Mouse (Mus musculus): ENCODE results near the gene Mrpl14. TPM values are rescaled to one million over a fixed set of nuclear protein-coding genes. Genes with fewer than 3 reads are reported as not detected.
A peak's percentile ranks its signal among the peaks of the same experiment; 100 is the strongest.

The Mrpl14 gene
- total and polyA plus RNA-seq, 2 experiments: 86.3 to 224 TPM

DNA sequence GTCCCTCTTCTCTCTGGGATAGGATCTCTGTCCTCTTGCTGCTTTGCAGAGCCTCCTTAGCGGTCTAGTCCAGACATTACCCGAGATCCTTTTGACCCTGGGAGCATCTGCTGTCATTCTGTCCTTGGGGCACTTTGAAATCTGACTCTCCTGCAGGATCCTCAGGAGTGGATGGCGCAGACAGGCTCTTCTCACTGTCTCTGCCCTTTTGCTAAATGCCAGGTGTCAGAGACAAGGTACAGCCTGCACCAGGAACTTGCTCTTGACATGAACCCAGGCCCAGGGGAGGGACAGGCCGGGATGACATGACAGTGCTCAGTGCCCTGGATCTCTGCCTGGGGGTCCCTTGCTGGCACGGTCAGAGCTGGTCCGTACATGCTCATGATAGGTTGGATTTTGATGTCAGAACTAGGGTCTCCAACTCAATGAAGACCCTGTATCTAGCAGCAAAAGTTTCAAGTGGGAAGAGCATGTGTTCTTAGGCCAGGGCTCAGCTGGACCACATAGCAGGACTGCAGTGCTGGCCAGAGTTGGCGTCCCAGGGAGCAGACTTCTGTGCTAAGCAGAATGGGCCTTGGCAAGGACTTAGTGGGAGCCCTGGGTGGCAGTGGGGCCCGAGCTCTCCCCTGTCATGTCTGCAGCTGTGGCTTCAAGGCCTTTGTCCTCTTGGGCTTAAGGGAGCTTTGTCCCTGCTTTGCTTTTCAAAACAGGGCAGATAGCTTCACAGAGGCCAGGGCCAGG, 42.0 kb downstream of the Mrpl14 start:
- DNase-seq (ENCODE audit: extremely low read depth, low read depth, low spot score): no peak
- no peak overlapping the region for H3K27ac ChIP-seq (replicated peaks; ENCODE audit: insufficient read depth, low read depth, low read length)
- H3K4me1 ChIP-seq (ENCODE audit: control insufficient read depth, insufficient read depth, low read length): 0 out of 2 replicates have a peak, but pooled peaks cover 4% of the 10 kb centered on the region
- WGBS: 87% methylated on average over 8 of the region's 8 CpGs
- no peaks in the 10 kb centered on the region for H3K36me3 ChIP-seq (ENCODE audit: control insufficient read depth, insufficient read depth, low read length)
- no peak for TF ChIP-seq CTCF (IDR thresholded peaks at IDR 0.05; ENCODE audit: low read depth, low read length)
- no peak for TF ChIP-seq POLR2A (IDR thresholded peaks at IDR 0.05; ENCODE audit: extremely low read depth, insufficient read depth, low read length)
- no peak overlapping the region for H3K4me3 ChIP-seq (ENCODE audit: insufficient read depth, low read depth, low read length)
- no peaks in the 10 kb centered on the region for H3K27me3 ChIP-seq (ENCODE audit: control insufficient read depth, insufficient read depth, low read length)
- H3K79me2 ChIP-seq (ENCODE audit: control insufficient read depth, insufficient read depth, low read length): no peaks in the 10 kb centered on the region
- H3K9ac ChIP-seq (ENCODE audit: low read depth, low read length): no peak overlapping the region

DNA sequence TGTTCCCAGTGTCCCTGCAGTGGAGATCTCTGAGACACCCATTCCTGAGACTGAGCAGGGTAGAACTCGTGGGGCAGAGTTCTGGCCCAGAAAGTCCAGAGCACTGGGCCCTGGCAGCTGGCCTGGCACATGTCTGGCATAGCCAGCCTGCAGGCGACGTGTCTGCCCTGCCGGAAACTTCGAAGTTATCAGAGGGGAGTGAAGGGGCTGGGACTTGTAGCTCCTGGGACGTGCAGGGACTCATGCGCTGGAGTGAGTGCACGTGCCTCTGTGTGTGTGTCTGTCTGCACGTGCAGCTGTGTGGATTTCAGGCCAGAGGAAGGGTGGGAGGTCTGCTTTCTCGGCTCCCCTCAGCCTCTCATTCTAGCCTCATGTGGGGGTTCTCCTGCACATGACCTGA, 43.3 kb downstream of the Mrpl14 start:
- 85% methylated on average over 10 of the region's 10 CpGs for WGBS
- no peaks in the 10 kb centered on the region for H3K79me2 ChIP-seq (ENCODE audit: control insufficient read depth, insufficient read depth, low read length)
- H3K4me3 ChIP-seq (ENCODE audit: insufficient read depth, low read depth, low read length): no peak overlapping the region
- no peak overlapping the region for H3K27ac ChIP-seq (replicated peaks; ENCODE audit: insufficient read depth, low read depth, low read length)
- DNase-seq (ENCODE audit: extremely low read depth, low read depth, low spot score): no peak
- no peaks in the 10 kb centered on the region for H3K27me3 ChIP-seq (ENCODE audit: control insufficient read depth, insufficient read depth, low read length)
- H3K36me3 ChIP-seq (ENCODE audit: control insufficient read depth, insufficient read depth, low read length): no peaks in the 10 kb centered on the region
- H3K9ac ChIP-seq (ENCODE audit: low read depth, low read length): no peak overlapping the region
- no peak for TF ChIP-seq CTCF (IDR thresholded peaks at IDR 0.05; ENCODE audit: low read depth, low read length)
- H3K4me1 ChIP-seq (ENCODE audit: control insufficient read depth, insufficient read depth, low read length): peaks cover 4% of the 10 kb centered on the region

DNA sequence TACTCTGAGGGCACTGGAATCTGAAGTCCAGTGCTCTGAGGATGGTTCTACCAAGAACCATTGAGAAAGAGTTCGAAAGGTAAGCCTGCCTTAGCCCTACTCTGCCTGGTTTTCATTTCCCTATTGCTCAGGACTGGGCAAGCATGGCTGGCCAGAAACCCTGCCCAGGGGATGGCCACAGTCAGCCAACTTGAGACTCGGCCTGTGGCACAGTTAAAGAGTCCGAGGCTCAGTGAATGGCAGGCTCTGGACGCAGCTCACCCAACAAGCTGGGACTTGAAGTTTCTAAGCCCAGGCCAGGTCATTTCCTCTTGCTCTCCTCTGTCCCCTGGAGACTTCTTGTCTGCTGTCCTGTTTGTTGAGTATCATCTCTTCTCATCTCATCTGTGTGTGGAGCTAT, 44.6 kb downstream of the Mrpl14 start:
- no peak for TF ChIP-seq POLR2A (IDR thresholded peaks at IDR 0.05; ENCODE audit: extremely low read depth, insufficient read depth, low read length)
- TF ChIP-seq CTCF (IDR thresholded peaks at IDR 0.05; ENCODE audit: low read depth, low read length): no peak
- no peaks in the 10 kb centered on the region for H3K79me2 ChIP-seq (ENCODE audit: control insufficient read depth, insufficient read depth, low read length)
- 89% methylated on average over 4 of the region's 4 CpGs for WGBS
- H3K4me1 ChIP-seq (ENCODE audit: control insufficient read depth, insufficient read depth, low read length): peaks cover 4% of the 10 kb centered on the region
- H3K27ac ChIP-seq (replicated peaks; ENCODE audit: insufficient read depth, low read depth, low read length): no peak overlapping the region
- DNase-seq (ENCODE audit: extremely low read depth, low read depth, low spot score): no peak
- no peak overlapping the region for H3K9ac ChIP-seq (ENCODE audit: low read depth, low read length)
- H3K27me3 ChIP-seq (ENCODE audit: control insufficient read depth, insufficient read depth, low read length): no peaks in the 10 kb centered on the region
- no peaks in the 10 kb centered on the region for H3K36me3 ChIP-seq (ENCODE audit: control insufficient read depth, insufficient read depth, low read length)
- H3K4me3 ChIP-seq (ENCODE audit: insufficient read depth, low read depth, low read length): no peak overlapping the region

DNA sequence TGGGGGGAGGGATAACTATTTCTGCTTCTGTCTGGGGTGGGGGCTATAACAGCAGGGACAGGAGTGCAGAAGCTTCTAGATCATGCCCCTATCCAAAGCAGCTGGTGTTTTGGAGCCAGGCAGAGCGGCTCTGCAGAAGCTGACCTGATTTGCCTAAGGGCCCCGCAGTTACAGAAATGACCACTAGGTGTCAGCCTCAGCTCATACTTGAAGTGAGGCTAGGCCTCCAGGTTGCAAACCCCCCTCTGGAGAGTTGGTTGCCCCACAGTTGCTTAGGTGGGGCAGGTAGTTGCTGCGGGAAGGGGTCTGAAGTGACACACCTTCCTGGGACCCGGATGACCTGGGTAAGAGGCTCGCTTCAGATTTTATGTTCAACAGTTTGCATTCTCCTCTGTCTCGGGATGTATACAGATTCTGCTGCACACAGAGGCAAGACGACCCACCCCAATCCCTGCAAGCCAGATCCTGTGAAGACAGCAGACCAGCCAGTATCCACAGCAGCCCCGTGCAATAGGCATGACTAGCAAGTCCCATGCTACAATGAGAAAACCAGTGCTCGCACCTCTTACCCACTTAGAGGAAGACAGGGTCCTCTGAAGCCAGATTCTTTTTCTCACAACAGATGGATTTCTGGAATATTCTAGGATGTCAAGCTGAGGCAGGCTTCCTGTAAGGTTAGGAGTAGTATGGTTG, 45.2 kb downstream of the Mrpl14 start:
- Histone ChIP-seq H3K27ac (replicated peaks; ENCODE audit: insufficient read depth, low read depth, low read length) (no peak overlapping the region), H3K79me2 (ENCODE audit: control insufficient read depth, insufficient read depth, low read length) (no peaks in the 10 kb centered on the region), H3K9ac (ENCODE audit: low read depth, low read length) (no peak overlapping the region), H3K27me3 (ENCODE audit: control insufficient read depth, insufficient read depth, low read length) (no peaks in the 10 kb centered on the region), H3K4me1 (ENCODE audit: control insufficient read depth, insufficient read depth, low read length) (peaks cover 7% of the 10 kb centered on the region), H3K36me3 (ENCODE audit: control insufficient read depth, insufficient read depth, low read length) (no peaks in the 10 kb centered on the region), H3K4me3 (ENCODE audit: insufficient read depth, low read depth, low read length) (no peak overlapping the region)
- 27% methylated on average over 9 of the region's 9 CpGs for WGBS
- peak; percentile 52 for DNase-seq (ENCODE audit: extremely low read depth, low read depth, low spot score)
- TF ChIP-seq CTCF (IDR thresholded peaks at IDR 0.05; ENCODE audit: low read depth, low read length) (peak; percentile 86), POLR2A (IDR thresholded peaks at IDR 0.05; ENCODE audit: extremely low read depth, insufficient read depth, low read length) (no peak)

DNA sequence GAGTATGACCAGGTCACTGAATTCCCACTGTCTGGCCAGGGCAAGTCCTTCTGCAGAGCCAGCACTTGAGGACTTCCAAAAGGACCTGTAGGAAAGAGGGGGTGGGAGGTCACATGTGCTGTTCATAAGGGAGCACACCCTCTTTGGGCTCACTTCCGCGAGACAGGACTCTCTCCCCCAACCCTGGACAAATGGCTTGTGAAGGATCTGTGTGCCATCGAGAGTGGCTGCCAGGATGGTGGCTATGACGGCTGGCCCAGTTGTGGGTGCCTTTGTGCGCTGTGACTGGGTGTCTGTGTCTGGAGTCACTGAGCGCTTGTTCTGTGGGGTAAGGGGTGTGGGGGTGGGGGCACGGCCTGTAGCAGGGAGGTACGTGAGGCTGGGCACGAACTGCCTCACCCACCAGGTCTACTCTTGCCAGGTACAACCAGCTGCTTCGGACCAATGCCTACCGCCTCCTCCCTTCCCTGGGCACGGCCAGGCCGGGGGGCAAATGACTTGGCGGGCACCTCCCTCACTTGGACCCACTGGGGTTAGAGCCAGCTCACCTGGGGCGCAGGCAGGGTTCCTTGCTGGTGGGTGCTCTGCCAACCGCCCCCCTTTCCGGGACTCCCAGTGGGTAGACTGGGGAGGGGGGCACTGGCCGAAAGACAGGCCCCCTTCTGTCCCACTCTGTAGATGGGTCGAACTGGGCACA, 47.1 kb downstream of the Mrpl14 start:
- Histone ChIP-seq H3K27ac (replicated peaks; ENCODE audit: insufficient read depth, low read depth, low read length) (no peak overlapping the region), H3K27me3 (ENCODE audit: control insufficient read depth, insufficient read depth, low read length) (no peaks in the 10 kb centered on the region), H3K36me3 (ENCODE audit: control insufficient read depth, insufficient read depth, low read length) (no peaks in the 10 kb centered on the region), H3K4me1 (ENCODE audit: control insufficient read depth, insufficient read depth, low read length) (peaks cover 8% of the 10 kb centered on the region), H3K4me3 (ENCODE audit: insufficient read depth, low read depth, low read length) (no peak overlapping the region), H3K9ac (ENCODE audit: low read depth, low read length) (no peak overlapping the region), H3K79me2 (ENCODE audit: control insufficient read depth, insufficient read depth, low read length) (no peaks in the 10 kb centered on the region)
- no peak for DNase-seq (ENCODE audit: extremely low read depth, low read depth, low spot score)
- TF ChIP-seq CTCF (IDR thresholded peaks at IDR 0.05; ENCODE audit: low read depth, low read length): no peak
- no peak for TF ChIP-seq POLR2A (IDR thresholded peaks at IDR 0.05; ENCODE audit: extremely low read depth, insufficient read depth, low read length)
- WGBS: 87% methylated on average over 19 of the region's 19 CpGs

Data from liver, adult 2 months (tissue).